Mouse (Mus musculus): Measurements from ENCODE around the gene Cracr2a. TPM values are rescaled to one million over a fixed set of nuclear protein-coding genes. Genes with fewer than 3 reads are reported as not detected.

The Cracr2a gene
- total and polyA plus RNA-seq, 3 experiments, result 0.05 TPM; not detected in 2

DNA sequence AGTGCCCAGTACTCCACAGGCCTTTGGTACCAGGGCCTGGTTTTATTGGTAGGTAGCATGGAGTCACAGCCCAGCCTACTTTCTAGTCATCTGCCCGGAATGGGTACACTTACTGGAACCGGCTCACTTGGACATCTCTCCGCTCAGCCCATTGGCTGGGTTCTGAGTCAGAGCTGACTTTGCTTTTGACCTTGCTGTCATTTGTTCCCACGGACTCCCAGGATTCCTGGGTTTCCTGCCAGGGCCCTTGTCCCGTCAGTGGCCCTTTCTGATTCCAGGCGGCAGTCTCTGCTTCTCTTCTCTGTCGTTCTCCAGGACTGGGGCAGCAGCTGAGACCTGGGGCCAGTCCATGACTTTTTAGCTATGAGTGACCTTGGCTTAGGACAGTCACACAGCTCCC is 110.9 kb downstream of the Cracr2a start:
- DNase-seq (ENCODE audit: low spot score), result no peak
- H3K27me3 ChIP-seq (ENCODE audit: insufficient read depth, low read length), result no peaks in the 10 kb centered on the region
- ATAC-seq (ENCODE audit: extremely low read depth, insufficient number of reproducible peaks, low FRiP score, poor library complexity, severe bottlenecking), result no peak
- H3K4me3 ChIP-seq (ENCODE audit: low read depth, low read length), result no peak overlapping the region
- peaks cover 66% of the 10 kb centered on the region for H3K9me3 ChIP-seq (replicated peaks)
- TF ChIP-seq TAL1 (conservative IDR thresholded peaks at IDR 0.05; ENCODE audit: low read depth, low read length) (no peak), GATA2 (IDR thresholded peaks at IDR 0.05; ENCODE audit: borderline replicate concordance, low read depth, low read length) (no peak), CTCF (IDR thresholded peaks at IDR 0.05; ENCODE audit: low read depth, low read length) (no peak), POLR2AphosphoS5 (IDR thresholded peaks at IDR 0.05; ENCODE audit: insufficient replicate concordance, low read depth, low read length) (no peak), GATA1 (IDR thresholded peaks at IDR 0.05; ENCODE audit: borderline replicate concordance, low read length) (no peak)
- no peaks in the 10 kb centered on the region for H3K36me3 ChIP-seq (replicated peaks)
- H3K4me1 ChIP-seq (ENCODE audit: insufficient read depth, low read depth, low read length), result no peaks in the 10 kb centered on the region

DNA sequence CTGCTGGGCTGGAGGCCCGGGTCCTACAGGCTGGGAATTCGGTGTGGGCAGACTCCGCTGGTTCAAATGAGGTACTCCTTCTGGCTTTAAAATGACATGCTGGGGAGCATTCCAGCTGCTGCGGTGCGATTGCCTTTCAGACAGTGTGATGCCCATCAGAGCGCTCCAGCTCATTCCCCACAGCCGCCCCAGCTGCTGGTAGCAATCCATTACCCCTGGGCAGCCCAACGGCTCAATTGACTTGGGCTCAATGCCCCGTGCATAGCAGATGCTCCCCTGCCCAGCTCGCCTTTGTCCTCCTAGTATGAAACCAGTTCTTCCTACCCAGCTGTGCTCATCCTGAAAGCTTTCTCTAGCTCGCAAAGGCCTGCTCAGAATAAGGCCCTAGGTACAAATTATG is 115.7 kb downstream of the Cracr2a start:
- no peaks in the 10 kb centered on the region for H3K36me3 ChIP-seq (replicated peaks)
- H3K27me3 ChIP-seq (ENCODE audit: insufficient read depth, low read length), result no peaks in the 10 kb centered on the region
- TF ChIP-seq POLR2AphosphoS5 (IDR thresholded peaks at IDR 0.05; ENCODE audit: insufficient replicate concordance, low read depth, low read length) (no peak), GATA1 (IDR thresholded peaks at IDR 0.05; ENCODE audit: borderline replicate concordance, low read length) (no peak), GATA2 (IDR thresholded peaks at IDR 0.05; ENCODE audit: borderline replicate concordance, low read depth, low read length) (no peak), TAL1 (conservative IDR thresholded peaks at IDR 0.05; ENCODE audit: low read depth, low read length) (no peak), CTCF (IDR thresholded peaks at IDR 0.05; ENCODE audit: low read depth, low read length) (no peak)
- DNase-seq (ENCODE audit: low spot score) (no peak), ATAC-seq (ENCODE audit: extremely low read depth, insufficient number of reproducible peaks, low FRiP score, poor library complexity, severe bottlenecking) (no peak)
- peaks cover 64% of the 10 kb centered on the region for H3K9me3 ChIP-seq (replicated peaks)
- no peaks in the 10 kb centered on the region for H3K4me1 ChIP-seq (ENCODE audit: insufficient read depth, low read depth, low read length)
- no peak overlapping the region for H3K4me3 ChIP-seq (ENCODE audit: low read depth, low read length)

- no peaks in the 10 kb centered on the region for H3K27me3 ChIP-seq (ENCODE audit: insufficient read depth, low read length)
- DNase-seq (ENCODE audit: low spot score), result no peak
- no peaks in the 10 kb centered on the region for H3K4me1 ChIP-seq (ENCODE audit: insufficient read depth, low read depth, low read length)
- TF ChIP-seq CTCF (IDR thresholded peaks at IDR 0.05; ENCODE audit: low read depth, low read length) (no peak), TAL1 (conservative IDR thresholded peaks at IDR 0.05; ENCODE audit: low read depth, low read length) (no peak), GATA2 (IDR thresholded peaks at IDR 0.05; ENCODE audit: borderline replicate concordance, low read depth, low read length) (no peak), POLR2AphosphoS5 (IDR thresholded peaks at IDR 0.05; ENCODE audit: insufficient replicate concordance, low read depth, low read length) (no peak), GATA1 (IDR thresholded peaks at IDR 0.05; ENCODE audit: borderline replicate concordance, low read length) (no peak)
- peaks cover 72% of the 10 kb centered on the region for H3K9me3 ChIP-seq (replicated peaks)
- ATAC-seq (ENCODE audit: extremely low read depth, insufficient number of reproducible peaks, low FRiP score, poor library complexity, severe bottlenecking), result no peak
- no peaks in the 10 kb centered on the region for H3K36me3 ChIP-seq (replicated peaks)
- no peak overlapping the region for H3K4me3 ChIP-seq (ENCODE audit: low read depth, low read length)
These were observed 117.2 kb downstream of the Cracr2a start for GRCm38 (mm10) chr6:127678320-127678719.

GRCm38 (mm10) chr6:127678998-127679397 is 117.9 kb downstream of the Cracr2a start:
- no peak overlapping the region for H3K4me3 ChIP-seq (ENCODE audit: low read depth, low read length)
- H3K27me3 ChIP-seq (ENCODE audit: insufficient read depth, low read length), result no peaks in the 10 kb centered on the region
- DNase-seq (ENCODE audit: low spot score) (no peak), ATAC-seq (ENCODE audit: extremely low read depth, insufficient number of reproducible peaks, low FRiP score, poor library complexity, severe bottlenecking) (no peak)
- no peak for TF ChIP-seq POLR2AphosphoS5 (IDR thresholded peaks at IDR 0.05; ENCODE audit: insufficient replicate concordance, low read depth, low read length)
- TF ChIP-seq GATA1 (IDR thresholded peaks at IDR 0.05; ENCODE audit: borderline replicate concordance, low read length), result no peak
- TF ChIP-seq CTCF (IDR thresholded peaks at IDR 0.05; ENCODE audit: low read depth, low read length), result no peak
- TF ChIP-seq TAL1 (conservative IDR thresholded peaks at IDR 0.05; ENCODE audit: low read depth, low read length), result no peak
- TF ChIP-seq GATA2 (IDR thresholded peaks at IDR 0.05; ENCODE audit: borderline replicate concordance, low read depth, low read length), result no peak
- H3K9me3 ChIP-seq (replicated peaks), result peaks cover 75% of the 10 kb centered on the region
- H3K4me1 ChIP-seq (ENCODE audit: insufficient read depth, low read depth, low read length), result no peaks in the 10 kb centered on the region
- H3K36me3 ChIP-seq (replicated peaks), result no peaks in the 10 kb centered on the region

GRCm38 (mm10) chr6:127680784-127681183 is 119.6 kb downstream of the Cracr2a start:
- H3K4me1 ChIP-seq (ENCODE audit: insufficient read depth, low read depth, low read length), result no peaks in the 10 kb centered on the region
- H3K36me3 ChIP-seq (replicated peaks), result no peaks in the 10 kb centered on the region
- no peak for ATAC-seq (ENCODE audit: extremely low read depth, insufficient number of reproducible peaks, low FRiP score, poor library complexity, severe bottlenecking)
- no peak overlapping the region for H3K4me3 ChIP-seq (ENCODE audit: low read depth, low read length)
- no peaks in the 10 kb centered on the region for H3K27me3 ChIP-seq (ENCODE audit: insufficient read depth, low read length)
- TF ChIP-seq GATA2 (IDR thresholded peaks at IDR 0.05; ENCODE audit: borderline replicate concordance, low read depth, low read length) (no peak), GATA1 (IDR thresholded peaks at IDR 0.05; ENCODE audit: borderline replicate concordance, low read length) (no peak), TAL1 (conservative IDR thresholded peaks at IDR 0.05; ENCODE audit: low read depth, low read length) (no peak)
- DNase-seq (ENCODE audit: low spot score), result no peak
- H3K9me3 ChIP-seq (replicated peaks), result peaks cover 85% of the 10 kb centered on the region

- H3K36me3 ChIP-seq (replicated peaks), result no peaks in the 10 kb centered on the region
- H3K4me1 ChIP-seq (ENCODE audit: insufficient read depth, low read depth, low read length), result no peaks in the 10 kb centered on the region
- H3K4me3 ChIP-seq (ENCODE audit: low read depth, low read length), result no peak overlapping the region
- no peak for TF ChIP-seq CTCF (IDR thresholded peaks at IDR 0.05; ENCODE audit: low read depth, low read length)
- TF ChIP-seq POLR2AphosphoS5 (IDR thresholded peaks at IDR 0.05; ENCODE audit: insufficient replicate concordance, low read depth, low read length), result no peak
- TF ChIP-seq GATA1 (IDR thresholded peaks at IDR 0.05; ENCODE audit: borderline replicate concordance, low read length), result no peak
- no peak for TF ChIP-seq TAL1 (conservative IDR thresholded peaks at IDR 0.05; ENCODE audit: low read depth, low read length)
- no peak for TF ChIP-seq GATA2 (IDR thresholded peaks at IDR 0.05; ENCODE audit: borderline replicate concordance, low read depth, low read length)
- DNase-seq (ENCODE audit: low spot score) (no peak), ATAC-seq (ENCODE audit: extremely low read depth, insufficient number of reproducible peaks, low FRiP score, poor library complexity, severe bottlenecking) (no peak)
- peaks cover 84% of the 10 kb centered on the region for H3K9me3 ChIP-seq (replicated peaks)
- no peaks in the 10 kb centered on the region for H3K27me3 ChIP-seq (ENCODE audit: insufficient read depth, low read length)
These were observed 122.4 kb downstream of the Cracr2a start for GRCm38 (mm10) chr6:127683561-127683960.

Data from G1E (cell line).